Mouse (Mus musculus): Measurements from ENCODE around the gene Sept1.
"Not testable (repeated sequence)": the region's sequence is repeated elsewhere in the genome, so short reads cannot be mapped to it uniquely, and the experiment has no call there.

Sept1 gene

GRCm38 (mm10) chr7:127194633-127195029, 38.3 kb downstream of the Sept1 start:
- DNase-seq (ENCODE audit: low spot score in 2 of 2), result no peak

- no peak for DNase-seq (ENCODE audit: low spot score in 2 of 2)
Measured at GRCm38 (mm10) chr7:127194011-127194632, 38.8 kb downstream of the Sept1 start.

GRCm38 (mm10) chr7:127192989-127193388, 39.9 kb downstream of the Sept1 start:
- no peak for DNase-seq (ENCODE audit: low spot score in 2 of 2)

- DNase-seq (ENCODE audit: low spot score in 2 of 2), result no peak
Measured at GRCm38 (mm10) chr7:127190672-127191071, 42.3 kb downstream of the Sept1 start.

GRCm38 (mm10) chr7:127188305-127189276, 44.3 kb downstream of the Sept1 start:
- DNase-seq (ENCODE audit: low spot score in 2 of 2), result no peak

GRCm38 (mm10) chr7:127187351-127187750, 45.6 kb downstream of the Sept1 start:
- no peak for DNase-seq (ENCODE audit: low spot score in 2 of 2)

GRCm38 (mm10) chr7:127185601-127186000, 47.3 kb downstream of the Sept1 start:
- no peak for DNase-seq (ENCODE audit: low spot score in 2 of 2)

GRCm38 (mm10) chr7:127184720-127185119, 48.2 kb downstream of the Sept1 start:
- DNase-seq (ENCODE audit: low spot score in 2 of 2), result no peak

GRCm38 (mm10) chr7:127183828-127184227, 49.1 kb downstream of the Sept1 start:
- no peak for DNase-seq (ENCODE audit: low spot score in 2 of 2)

GRCm38 (mm10) chr7:127183345-127183744, 49.6 kb downstream of the Sept1 start:
- DNase-seq (ENCODE audit: low spot score in 2 of 2), result no peak

GRCm38 (mm10) chr7:127181724-127182123, 51.2 kb downstream of the Sept1 start:
- not testable (repeated sequence) for DNase-seq (ENCODE audit: low spot score in 2 of 2)

- no peak for DNase-seq (ENCODE audit: low spot score in 2 of 2)
Measured at GRCm38 (mm10) chr7:127180783-127181182, 52.1 kb downstream of the Sept1 start.

- no peak for DNase-seq (ENCODE audit: low spot score in 2 of 2)
Measured at GRCm38 (mm10) chr7:127176937-127177336, 56.0 kb downstream of the Sept1 start.

- DNase-seq (ENCODE audit: low spot score in 2 of 2), result no peak
Measured at GRCm38 (mm10) chr7:127166501-127166900, 66.4 kb downstream of the Sept1 start.

GRCm38 (mm10) chr7:127165607-127166493, 67.1 kb downstream of the Sept1 start:
- no peak for DNase-seq (ENCODE audit: low spot score in 2 of 2)

Data from frontal cortex, postnatal 14 days (tissue).